Mouse (Mus musculus) cerebellum, adult (tissue): ENCODE measurements at regions not wholly inside any gene's neighbourhood (a gene's known extent, or its start where the extent isn't known, plus 50 kb on each side); places are given as distances from the start of the nearest gene placed in this dataset.
A peak's percentile ranks its signal among the peaks of the same experiment; 100 is the strongest.

Source experiments
- ATAC-seq: cut with Nextera tagmentation; 2 replicates; pipeline ENCODE4 v1.9.2; 2017; ENCODE audit warnings: mild to moderate bottlenecking, moderate library complexity, mixed read lengths; ENCODE audit not compliant: insufficient number of reproducible peaks, low FRiP score, low TSS enrichment

DNA sequence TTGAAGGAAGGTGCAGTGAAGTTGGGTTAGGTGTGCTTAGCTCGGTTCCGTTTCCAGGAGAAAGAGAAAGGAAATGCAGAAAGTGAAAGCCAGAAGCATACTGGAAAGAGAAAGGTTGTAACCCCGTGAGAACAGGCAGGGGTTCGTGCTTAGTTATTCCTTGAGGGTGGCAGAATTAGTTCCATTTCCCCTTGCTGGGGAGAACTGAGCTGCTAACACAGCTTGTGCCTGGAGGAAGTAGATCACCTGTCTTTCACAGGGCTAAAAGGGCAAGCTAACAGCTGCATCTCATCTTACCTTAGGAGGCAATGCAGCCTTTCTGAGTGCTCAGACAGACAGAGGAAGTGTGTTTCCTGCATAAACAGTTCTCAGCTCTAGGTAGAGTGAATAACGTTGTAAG is 184.3 kb upstream of the Nampt start:
- no peak for ATAC-seq

DNA sequence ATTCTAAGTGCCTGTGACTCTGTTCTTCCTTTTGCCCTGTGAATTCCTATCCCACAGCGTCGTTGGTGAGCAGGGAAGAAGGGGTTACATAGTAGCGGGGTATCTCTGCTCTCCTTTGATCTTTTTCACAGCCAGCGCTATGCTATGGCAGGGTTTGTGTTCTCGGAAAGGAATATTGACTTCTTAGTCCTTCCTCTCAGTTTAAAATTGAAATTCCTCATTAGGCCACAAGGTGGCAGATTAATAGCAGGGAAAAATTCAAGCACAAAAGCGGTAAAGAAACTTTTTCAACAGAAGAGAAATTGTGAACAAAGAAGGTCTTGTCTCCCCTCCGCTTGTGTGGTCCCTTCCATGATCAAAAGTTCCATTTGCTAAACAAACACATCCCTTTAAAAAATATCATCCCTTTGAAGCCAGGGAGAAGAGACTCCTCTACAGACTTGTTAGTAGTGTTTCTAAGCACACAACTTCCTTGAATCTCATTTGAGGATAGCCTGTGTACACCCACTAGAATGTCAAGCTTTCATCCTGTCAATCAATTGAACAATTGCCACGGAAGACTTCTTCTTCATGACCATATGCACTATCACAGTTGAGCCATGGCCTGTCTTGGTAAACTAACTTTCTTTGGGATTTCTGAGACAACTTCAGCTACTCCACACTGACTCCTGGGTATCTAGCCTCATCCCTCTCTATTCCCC is 181.8 kb upstream of the Nampt start:
- no peak for ATAC-seq

DNA sequence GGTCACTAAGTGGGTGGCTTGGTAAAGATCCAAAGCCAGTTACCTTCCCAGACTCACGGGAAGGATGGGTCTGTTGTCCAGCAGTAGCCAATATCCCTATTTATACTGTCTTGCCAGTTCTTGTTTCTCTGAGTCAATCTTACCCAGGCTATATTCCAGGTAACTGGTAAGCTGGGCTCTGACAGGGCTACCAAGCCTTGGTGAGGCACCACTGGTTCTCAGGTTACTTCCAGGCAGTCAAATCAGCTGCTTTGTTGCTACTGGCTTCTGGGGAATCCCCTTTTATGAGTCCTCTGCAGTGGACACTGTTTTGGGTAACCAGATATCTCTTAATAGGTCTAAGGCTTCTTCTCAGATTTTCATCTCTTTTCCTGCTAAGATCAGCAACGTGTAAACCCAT is 178.8 kb upstream of the Nampt start:
- no peak for ATAC-seq

DNA sequence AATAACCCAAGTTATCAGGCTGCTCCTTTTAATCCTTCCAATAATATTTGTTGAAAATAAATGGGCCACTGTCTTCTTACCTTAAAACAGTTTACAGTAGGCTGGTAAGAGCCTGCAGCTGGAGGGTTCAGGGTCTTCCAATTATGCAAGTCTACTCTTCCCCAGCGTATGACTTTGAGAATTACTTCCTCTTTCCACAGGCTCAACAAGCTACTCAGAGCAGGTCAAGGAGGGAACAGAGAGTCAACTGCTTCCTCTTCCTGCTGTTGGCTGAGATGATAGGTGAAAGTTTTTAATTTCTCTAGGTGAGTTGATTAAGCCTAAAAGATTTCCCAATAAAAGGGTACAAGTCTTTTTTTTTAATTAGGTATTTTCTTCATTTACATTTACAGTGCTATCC is 176.9 kb upstream of the Nampt start:
- ATAC-seq = no peak

DNA sequence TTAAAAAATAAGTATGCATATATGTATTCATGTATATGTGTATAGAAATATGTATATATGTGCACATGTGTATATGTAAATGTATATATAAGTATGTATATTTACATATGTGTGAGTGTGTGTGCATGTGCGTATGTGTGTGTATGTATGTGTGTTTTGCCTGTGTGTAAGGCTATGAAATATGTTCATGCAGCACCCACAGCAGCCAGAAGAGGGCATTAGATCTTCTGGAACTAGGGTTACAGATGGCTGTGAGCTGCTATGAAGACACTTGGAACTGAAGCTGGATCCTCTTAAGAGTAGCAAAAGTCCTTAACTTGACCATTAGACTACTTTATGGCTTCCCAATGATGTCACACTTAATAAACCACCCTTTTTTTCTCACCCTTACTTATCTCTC is 166.2 kb upstream of the Nampt start:
- ATAC-seq = no peak

DNA sequence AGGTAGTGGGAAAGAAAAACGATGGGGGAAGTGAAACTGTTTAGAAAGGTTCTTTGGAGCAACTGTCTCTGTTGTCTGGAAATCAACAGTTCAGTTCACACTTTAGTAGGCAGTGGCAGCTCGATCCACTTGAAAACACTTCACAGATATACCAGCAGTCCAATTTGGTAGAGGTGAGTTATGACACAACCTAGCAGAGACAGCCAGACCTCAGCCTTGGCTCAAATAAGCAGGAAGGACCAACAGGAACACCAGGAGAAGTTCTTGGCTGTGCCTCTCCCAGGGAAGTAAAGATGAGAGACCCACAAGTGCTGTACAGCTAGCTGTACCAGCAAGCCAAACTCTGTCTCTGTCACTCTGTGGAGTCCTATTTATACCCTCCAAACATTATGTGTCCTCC is 163.2 kb upstream of the Nampt start:
- no peak for ATAC-seq

DNA sequence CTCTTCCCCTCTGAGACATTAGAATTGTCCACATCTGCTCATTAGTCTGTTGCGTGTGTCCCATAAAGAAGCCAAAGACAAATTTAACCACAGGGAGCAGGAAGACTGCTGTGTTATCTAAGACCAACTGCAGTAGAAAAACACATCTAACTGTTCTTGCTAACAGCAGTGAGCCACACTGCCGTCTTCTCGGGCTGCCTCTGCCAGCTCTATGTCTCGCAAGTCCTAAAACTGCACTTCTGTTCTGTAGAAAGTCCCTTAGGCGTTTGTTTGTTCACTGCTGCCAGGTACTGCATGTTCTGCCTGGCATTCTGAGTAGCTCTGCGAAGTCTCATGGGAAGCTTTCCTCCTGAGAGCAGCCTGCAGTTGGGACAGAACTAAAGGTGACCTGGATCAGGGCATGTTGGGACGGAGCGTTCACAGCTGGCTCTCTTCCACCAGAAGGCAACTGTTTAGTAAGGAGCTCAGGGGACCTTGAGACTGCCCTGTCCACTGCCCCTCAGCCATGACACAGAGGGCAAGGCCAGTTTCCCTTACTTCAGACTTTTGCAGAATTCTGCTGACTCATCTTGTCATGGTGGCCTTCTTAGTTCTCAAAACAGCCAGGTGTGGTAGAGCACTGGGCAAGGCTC is 157.4 kb upstream of the Nampt start:
- ATAC-seq = no peak

DNA sequence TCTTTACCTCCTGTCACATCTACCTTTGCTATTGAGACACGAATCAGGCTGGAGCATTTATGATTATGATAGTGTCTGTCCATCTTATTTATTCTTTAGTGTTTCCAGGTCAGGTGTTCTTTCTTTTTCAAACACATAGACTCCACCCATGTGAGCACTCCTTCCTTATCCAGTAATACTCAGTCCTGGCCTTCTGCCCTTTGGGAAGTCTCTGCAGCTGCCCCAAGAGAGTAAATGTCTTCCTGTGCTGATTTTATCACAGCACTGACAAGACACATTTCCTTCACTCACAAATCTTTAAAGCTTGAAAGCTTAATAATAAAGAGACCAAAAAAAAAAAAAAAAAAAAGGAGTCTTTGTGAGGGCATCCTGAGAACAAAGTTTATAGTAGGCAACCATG is 153.3 kb upstream of the Nampt start:
- no peak for ATAC-seq

DNA sequence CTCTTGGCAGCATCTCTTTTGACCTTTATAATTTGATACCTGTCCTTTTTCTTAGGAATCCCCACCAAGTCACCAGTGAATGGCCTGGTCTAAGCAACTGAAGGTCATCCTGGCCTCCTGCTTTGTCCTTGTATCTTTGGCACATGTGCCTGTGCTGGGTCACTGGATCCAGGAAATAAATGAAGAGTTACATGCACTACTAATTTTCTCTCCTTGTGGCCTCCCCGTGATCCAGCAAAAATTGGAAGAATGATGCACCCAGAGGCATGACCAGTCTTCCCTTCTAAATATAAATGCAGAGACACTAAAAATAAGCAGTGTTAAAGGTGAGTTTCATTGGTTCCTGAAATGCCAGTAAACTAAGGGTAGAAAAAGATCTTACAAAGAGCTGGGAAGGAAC is 141.4 kb upstream of the Nampt start:
- no peak for ATAC-seq

DNA sequence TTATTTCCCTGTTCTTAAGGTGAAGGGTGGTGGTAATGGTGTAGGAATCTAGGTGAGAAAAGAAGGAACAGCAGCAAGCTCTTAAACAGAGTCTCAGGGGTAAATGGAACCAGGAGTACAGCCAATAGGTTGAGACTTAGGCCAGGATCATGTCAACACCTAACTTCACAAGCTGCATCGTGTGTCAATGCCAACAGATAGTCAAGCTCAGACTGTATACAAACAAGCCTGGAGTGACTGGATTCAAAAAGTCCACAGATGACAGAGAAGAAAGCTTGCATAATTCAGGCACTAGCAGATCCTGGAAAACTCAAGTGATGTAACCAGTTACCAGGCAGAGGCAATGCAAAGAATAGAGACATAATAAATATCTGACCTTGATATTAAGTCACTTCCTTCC is 140.6 kb upstream of the Nampt start:
- ATAC-seq = no peak

DNA sequence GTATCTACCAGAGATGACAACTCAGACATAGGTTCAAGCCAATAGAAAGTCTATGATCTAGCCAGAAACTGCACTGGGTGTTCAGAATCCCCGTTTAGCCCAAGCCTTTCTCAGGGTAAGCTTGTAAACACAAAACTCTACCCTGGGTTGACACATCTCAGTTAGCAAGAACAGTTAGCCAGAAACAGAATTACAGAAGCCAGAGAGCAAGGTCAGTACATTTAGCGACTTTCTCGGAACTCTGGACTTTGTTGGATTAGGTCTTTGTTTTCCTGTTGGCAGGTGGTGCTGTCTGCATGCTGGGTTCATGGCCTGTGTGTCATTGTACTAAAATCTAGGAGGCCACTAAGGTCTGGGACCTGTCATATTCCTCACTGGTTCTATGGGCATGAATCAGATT is 137.4 kb upstream of the Nampt start:
- ATAC-seq = no peak

DNA sequence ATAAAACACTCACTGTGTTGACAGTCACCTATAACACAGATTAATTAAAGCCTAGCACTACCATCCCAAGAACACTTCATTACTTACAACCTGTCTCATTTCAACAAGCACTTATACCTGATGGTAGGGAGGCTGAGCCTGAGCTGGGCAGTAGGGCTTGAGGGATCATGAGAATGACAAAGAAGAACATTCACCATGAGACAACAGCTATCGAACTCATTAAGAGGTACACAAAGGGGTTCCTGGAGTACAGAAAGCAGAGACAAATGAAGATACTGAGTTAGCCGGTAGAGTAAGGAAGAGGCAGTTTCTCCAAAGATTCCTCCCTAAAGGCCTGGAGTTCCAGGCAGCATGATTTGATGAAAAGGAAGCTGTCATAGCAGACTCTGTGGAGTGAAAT is 136.0 kb upstream of the Nampt start:
- no peak for ATAC-seq

DNA sequence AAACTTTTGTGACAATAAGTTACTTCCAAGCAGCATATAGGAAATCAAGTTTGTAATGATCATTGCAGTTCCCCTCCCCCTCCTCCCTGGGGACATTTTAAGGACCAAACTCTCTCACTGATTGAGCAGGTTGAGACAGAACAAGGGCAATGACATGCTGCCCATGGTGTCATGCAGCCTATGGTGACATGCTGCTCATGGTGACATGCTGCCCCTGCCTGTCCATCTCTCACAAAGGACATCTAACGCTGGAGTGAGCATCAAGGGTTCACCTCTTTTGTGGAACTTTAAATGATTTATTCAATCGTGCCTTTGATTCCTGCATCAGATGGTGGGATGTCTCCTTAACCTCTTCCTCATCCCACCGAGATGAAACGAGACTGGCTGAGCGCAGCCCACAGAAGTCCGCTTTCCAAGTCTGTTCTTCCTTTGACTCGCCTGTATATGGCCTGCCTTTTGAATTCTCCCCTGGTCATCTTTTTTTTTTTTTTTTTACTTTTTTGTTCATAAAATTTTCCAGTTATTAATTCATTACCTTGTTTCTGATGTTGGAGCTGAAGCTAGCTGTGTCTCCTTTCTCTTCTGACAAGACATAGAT is 133.5 kb upstream of the Nampt start:
- ATAC-seq = no peak

DNA sequence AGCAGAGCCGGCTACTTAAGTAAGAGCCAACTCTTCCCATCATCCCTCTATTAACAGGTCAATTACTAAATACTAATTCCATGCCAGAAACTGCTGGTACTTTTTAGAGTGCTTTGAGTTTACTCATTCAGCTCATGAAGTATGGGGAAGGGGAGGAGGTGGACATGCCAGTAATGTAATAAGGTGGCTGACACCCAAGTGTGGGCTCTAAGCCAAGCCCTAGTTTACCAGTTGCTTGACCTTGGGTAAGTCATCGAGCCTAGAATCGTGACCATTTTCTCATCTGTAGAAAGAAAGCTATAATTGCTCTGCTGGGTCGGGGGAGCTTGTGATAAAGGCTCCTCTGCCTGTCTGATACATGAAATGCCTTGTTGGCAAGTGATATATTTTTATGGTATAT is 130.0 kb upstream of the Nampt start:
- no peak for ATAC-seq

DNA sequence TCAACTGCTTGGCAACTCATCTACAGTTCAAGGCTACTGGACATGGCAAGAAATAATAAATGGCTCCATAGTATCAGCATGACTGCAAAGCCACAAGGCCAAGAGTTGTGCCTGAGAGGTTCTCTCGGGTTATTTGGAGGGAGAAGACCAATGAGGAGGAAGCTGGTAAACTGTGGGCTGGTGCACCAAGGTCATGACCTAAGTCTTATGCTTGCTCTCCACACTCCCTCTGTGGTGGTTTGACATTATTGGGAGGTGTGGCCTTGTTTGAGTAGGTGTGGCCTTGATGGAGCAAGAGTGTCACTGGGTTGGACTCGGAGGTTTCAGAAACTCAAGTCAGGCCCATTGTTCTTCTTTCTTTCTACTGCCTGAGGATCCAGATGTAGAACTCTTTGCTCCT is 129.2 kb upstream of the Nampt start:
- ATAC-seq = no peak

DNA sequence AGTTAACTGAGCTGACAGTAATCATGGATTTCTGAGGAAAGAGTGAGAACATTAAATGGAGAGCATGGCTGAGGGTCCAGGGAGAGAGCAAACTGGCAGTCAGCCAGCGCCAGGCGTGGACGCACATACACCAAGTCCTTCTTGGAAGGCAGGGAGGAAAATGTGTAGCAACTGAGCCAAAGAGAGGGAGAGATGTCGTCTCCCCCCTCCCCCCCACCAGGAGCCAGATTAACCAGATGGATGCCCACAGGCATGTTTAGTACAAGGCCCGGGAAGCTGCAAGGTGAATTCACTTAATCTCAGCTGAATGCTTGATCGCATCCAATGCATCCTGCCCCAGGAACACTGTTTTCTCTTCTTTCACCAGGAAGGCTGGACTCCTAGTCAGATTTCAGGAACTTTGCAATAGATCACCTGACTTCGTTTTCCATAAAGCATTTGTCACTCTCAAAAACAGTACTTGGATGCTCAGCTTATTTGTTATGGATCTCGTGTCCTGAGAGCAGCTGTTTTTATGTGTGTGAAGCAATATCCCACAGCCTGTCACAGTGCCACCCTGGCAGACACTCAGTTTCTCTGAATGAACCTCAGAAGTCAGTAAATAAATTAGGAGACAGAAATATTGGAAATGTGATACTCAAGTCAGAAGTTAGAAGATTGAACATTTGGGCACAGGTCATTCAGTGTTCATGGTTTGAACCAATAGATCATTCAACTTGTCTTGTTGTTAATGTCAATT is 127.1 kb upstream of the Nampt start:
- ATAC-seq = peak; percentile 40; the same call in 1 of the 2 replicates

DNA sequence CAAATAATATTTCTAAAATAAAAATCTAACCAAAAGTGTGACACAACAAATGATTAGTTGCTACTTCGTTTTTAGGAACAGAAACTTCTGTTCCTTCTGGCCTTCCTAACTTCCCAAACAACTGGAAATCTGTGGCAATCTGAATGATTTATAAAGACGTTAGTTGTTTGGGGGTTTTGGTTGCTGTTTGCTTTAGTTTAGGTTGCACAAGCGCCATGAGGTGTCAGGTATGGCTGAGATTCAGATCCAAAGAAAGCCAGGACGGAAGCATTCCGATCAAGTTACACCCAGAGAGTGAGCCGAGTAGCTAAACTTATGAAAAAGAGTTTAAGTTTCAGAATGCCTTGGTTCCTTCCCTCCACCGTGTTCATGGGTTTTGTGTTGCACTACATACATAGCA is 126.4 kb upstream of the Nampt start:
- no peak for ATAC-seq

DNA sequence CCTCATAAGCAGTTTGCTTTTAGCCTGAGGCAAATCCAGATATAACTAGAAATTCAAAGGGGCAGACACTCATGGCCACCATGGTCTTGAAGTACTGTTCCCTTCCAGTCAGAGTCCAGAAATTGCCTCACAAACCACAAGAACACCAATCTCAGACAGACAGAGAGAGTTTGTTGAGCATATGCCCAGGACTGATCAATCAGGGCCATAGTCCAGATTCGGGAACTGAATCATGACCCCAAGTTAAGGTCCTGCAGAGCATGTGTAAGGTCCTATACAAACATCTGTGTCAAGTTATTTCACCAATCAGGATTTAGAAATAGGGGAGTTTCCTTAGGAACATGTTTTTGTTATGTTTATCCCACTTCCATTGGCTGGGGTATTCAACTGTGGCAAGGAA is 125.7 kb upstream of the Nampt start:
- no peak for ATAC-seq

DNA sequence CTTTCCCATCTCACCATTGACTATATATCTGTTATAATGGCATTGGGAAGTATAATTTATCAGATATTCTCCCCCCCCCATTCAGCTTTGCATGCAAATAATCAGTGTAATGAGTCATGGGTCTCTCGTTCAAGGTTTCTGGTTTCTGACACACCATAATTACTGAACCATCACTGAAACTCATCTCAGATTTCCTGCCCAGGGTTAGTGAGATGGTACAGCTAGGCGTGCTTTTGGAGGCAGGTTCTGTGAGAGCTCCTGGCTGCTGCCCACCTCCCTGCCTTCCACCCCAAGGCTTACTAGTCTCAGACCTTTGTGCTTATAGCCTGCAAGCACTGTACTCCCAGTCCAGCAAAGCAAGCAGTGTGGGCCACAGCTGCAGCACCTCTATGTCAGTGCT is 122.5 kb upstream of the Nampt start:
- ATAC-seq = no peak

DNA sequence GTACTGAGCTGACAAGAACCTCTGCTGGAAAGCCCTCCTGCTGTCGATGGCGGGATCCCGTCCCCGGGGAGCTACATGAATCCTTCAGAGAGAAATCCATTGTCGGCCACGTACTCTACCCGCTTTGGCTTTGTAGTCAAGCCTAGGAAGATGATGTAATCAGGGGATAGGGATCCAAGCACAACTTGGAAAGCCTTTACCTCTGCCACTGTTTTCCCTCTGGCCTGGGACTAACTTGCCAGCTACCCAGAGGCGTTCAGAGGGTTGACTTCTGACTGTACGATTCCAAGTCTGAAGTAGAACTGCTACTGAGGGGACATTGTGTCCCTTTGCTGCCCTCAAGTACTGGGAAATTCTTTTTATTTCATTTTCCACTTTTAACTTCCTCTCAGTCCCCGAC is 110.2 kb upstream of the Nampt start:
- ATAC-seq = no peak

DNA sequence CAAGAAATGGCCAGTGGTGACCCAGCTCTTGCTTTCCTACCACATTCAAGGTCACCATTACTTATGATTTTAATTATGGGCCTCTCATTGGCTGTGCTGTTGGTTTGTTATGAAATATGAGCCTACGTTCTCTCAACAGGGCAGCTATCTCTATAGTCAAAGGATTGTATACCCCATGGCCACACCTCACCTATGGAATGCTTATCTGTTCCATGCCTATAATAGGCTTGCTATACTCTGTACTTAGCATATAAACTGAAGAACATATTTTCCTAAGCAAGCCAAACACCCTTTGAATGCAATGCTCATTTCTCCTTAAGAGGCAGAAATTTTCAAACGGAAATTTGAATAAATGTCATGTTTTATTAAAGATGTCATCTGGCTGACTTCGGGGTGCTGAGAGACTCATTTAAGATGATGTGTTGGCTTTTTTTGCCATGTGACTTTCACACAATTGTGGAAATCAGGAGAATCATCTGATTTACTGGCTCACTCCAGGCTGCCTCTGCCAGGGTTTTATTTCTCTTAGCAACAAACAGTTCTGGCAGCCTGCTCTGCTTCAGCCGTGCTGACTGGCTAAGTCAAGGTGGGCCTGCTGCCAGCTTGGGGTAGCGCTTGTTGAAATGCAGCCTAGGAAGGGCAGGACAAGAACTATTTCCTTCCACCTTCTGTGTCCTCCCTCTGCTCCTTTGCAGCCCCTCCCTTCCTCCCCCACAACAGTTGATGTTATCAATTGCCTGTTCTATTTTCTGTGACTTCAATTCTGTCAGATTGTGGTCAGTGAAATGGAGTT is 102.0 kb upstream of the Nampt start:
- peak; percentile 86 for ATAC-seq
